Mouse (Mus musculus) heart, postnatal 0 days (tissue): ENCODE data around the gene Traf3ip2. TPM values are rescaled to one million over a fixed set of nuclear protein-coding genes. Genes with fewer than 3 reads are reported as not detected.

Experiments
- ATAC-seq: fragments of 200-750 bp; cut with Nextera tagmentation; 2 replicates; pipeline ENCODE4 v1.8.0; 2017; ENCODE audit warnings: low read depth, moderate number of reproducible peaks, moderate library complexity; ENCODE audit not compliant: insufficient read depth
- DNase-seq: peaks from one replicate; pipeline ENCODE4 v3.0.0-alpha.2; 2016; ENCODE audit warnings: low spot score
- H3K27ac ChIP-seq: fragments of 300-500 bp; sonication (generic); 2 replicates; pipeline ENCODE4 v1.5.1; 2014; ENCODE audit warnings: low read depth, mild to moderate bottlenecking
- H3K27me3 ChIP-seq: fragments of 300-500 bp; sonication (generic); 2 replicates; pipeline ENCODE4 v1.6.1; 2014; ENCODE audit warnings: low read length, mixed read lengths; ENCODE audit not compliant: control insufficient read depth, insufficient read depth
- H3K36me3 ChIP-seq: fragments of 300-500 bp; sonication (generic); replicated peaks from 2 replicates; pipeline ENCODE4 v1.6.1; 2014; ENCODE audit warnings: low read length, mixed read lengths; ENCODE audit not compliant: control insufficient read depth, insufficient read depth
- H3K4me1 ChIP-seq: fragments of 300-500 bp; sonication (generic); 2 replicates; pipeline ENCODE4 v1.6.1; 2014; ENCODE audit warnings: antibody characterized with exemption; ENCODE audit not compliant: control insufficient read depth, insufficient read depth
- H3K4me2 ChIP-seq: fragments of 300-500 bp; sonication (generic); 2 replicates; pipeline ENCODE4 v1.6.1; 2014; ENCODE audit warnings: low read depth, mild to moderate bottlenecking, low read length, moderate library complexity
- H3K4me3 ChIP-seq: fragments of 300-500 bp; sonication (generic); 2 replicates; pipeline ENCODE4 v1.5.1; 2014; ENCODE audit warnings: low read depth, low read length
- H3K9ac ChIP-seq: fragments of 300-500 bp; sonication (generic); replicated peaks from 2 replicates; pipeline ENCODE4 v1.6.1; 2014; ENCODE audit warnings: low read depth, low read length, mixed read lengths
- H3K9me3 ChIP-seq: fragments of 300-500 bp; sonication (generic); replicated peaks from 2 replicates; pipeline ENCODE4 v1.6.1; 2016; ENCODE audit warnings: low read length; ENCODE audit not compliant: control insufficient read depth
- CTCF ChIP-seq: IDR thresholded peaks from 2 replicates; pipeline ENCODE4 v1.5.1; 2016; ENCODE audit warnings: antibody characterized with exemption, control low read depth, low read depth
- EP300 ChIP-seq: IDR thresholded peaks from 2 replicates; pipeline ENCODE4 v1.6.1; 2016; ENCODE audit warnings: antibody characterized with exemption, low read depth
- WGBS: fragments of 180-500 bp; shearing (Covaris S2); extraction: QIAGEN DNeasy Blood & Tissue Kit; methylation state at CpG from one replicate; pipeline ENCODE4 v1.1.7; 2014; 5-methylcytosine and 5-hydroxymethylcytosine counted together
- polyA plus RNA-seq: library from polyadenylated mRNA; unstranded; fragments of >200 nt; fragmentation: Nextera tagmentation; extraction: Ambion mirVana; gene quantifications from 2 replicates; pipeline ENCODE4 v1.2.1, GENCODE M21; 2015
- total RNA-seq: library from RNA; depleted of rRNA; stranded (reverse); fragments of >200 nt; gene quantifications from 2 replicates; pipeline ENCODE4 v1.2.3, GENCODE M21; 2014; ENCODE audit warnings: low replicate concordance

The Traf3ip2 gene
- total and polyA plus RNA-seq, 2 experiments from 2014 or later = 6.4 to 9.9 TPM

DNA sequence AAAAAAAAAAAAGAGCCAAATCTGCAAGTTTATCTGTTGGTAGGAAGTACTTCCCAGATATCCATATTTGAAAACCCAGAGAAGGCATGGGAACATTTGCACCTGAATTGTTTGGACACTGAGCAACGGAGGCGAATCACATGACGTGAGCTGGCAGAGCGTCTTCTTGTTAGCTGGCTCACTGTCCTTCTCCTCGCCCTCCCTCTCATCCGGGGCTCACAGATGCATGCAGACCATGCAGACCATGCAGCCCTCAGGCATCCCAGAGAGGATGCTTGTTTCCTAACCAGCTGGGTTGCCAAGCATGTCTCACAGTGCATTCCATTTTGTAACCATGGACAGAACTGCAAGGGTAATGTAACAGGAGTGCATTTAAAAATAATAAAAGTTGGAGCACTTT is 11.1 kb downstream of the Traf3ip2 start:
- DNase-seq (no peak), ATAC-seq (no peak)
- WGBS = 73% methylated on average over 6 of the region's 6 CpGs
- H3K27me3 ChIP-seq = no peaks in the 10 kb centered on the region
- no peak overlapping the region for H3K4me3 ChIP-seq
- H3K4me1 ChIP-seq = peaks cover 12% of the 10 kb centered on the region
- H3K4me2 ChIP-seq = no peak overlapping the region
- peaks cover 44% of the 10 kb centered on the region for H3K36me3 ChIP-seq
- no peak overlapping the region for H3K27ac ChIP-seq
- no peak for TF ChIP-seq CTCF
- TF ChIP-seq EP300 = no peak
- H3K9me3 ChIP-seq = no peaks in the 10 kb centered on the region
- no peak overlapping the region for H3K9ac ChIP-seq

DNA sequence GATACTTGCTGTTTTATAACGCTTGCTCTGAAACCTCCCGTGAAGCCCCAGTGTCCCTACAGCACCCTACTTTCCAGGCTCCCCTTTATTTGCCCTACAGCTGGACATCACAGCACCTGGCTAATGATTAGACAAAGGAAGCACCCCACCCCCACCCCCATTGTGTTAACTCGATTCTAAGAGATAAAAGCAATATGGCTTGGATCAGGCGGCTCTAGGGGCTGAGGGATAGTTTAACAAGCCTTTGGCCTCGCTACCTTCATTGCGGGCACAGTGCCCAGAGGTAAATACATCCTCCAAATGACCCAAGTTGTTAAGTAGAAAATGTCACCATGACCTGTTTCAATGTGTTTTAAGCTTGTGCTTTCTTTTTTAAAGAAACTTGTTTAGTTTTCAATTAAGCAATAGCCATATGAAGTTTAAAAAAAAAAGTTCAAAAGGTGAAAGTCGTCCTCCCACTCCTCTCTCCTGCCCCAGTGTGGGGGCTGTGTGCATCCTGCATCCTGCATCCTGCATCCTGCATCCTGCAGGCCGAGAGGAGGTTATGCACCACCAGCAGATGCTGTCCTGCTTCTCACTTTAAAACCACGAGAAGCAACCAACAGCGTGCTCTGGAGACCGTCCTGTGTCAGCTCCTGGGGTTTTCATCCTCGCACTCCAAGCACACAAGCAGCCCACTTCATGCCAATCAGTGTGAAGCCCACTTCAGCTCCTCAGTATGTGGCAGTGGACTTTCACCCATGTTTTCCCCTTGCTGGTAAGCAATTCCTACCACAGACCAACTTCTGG is 12.3 kb downstream of the Traf3ip2 start:
- no peak for TF ChIP-seq EP300
- TF ChIP-seq CTCF = no peak
- no peaks in the 10 kb centered on the region for H3K9me3 ChIP-seq
- ATAC-seq (no peak), DNase-seq (no peak)
- peaks cover 41% of the 10 kb centered on the region for H3K36me3 ChIP-seq
- WGBS = 60% methylated on average over 12 of the region's 12 CpGs
- no peaks in the 10 kb centered on the region for H3K27me3 ChIP-seq
- H3K9ac ChIP-seq = no peak overlapping the region
- no peak overlapping the region for H3K4me3 ChIP-seq
- H3K27ac ChIP-seq = no peak overlapping the region
- H3K4me1 ChIP-seq = peaks cover 24% of the 10 kb centered on the region
- H3K4me2 ChIP-seq = no peak overlapping the region

DNA sequence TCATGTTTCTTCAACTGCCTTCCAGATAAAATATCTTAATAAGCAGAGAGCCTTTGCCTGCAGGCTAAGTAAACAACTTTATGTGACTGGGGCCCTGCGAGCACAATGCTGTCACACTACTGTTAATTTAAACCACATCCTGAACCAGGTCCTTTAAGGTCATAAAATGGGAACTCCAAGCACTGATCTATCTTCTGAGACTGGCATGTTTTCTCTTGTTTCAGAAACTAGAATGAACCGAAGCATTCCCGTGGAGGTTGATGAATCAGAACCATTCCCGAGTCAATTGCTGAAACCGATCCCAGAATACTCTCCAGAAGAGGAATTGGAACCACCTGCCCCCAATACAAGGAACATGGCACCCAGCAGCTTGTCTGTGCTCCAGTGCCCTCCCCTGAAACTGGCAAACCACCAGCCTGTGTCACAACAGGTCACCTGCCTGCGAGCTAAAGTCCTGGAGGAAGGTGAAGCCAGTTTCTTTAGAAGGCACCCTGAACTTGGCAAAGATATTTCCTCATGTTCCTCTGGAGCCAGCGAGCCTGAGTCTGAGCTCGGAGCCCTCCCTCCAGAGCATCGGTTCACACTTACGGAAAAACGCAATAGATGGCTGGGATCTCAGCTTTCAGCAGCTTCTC is 13.0 kb downstream of the Traf3ip2 start:
- Histone ChIP-seq H3K27me3 (no peaks in the 10 kb centered on the region), H3K4me1 (peaks cover 31% of the 10 kb centered on the region), H3K36me3 (peaks cover 34% of the 10 kb centered on the region), H3K9me3 (no peaks in the 10 kb centered on the region), H3K9ac (no peak overlapping the region), H3K27ac (no peak overlapping the region), H3K4me3 (no peak overlapping the region), H3K4me2 (no peak overlapping the region)
- TF ChIP-seq CTCF = no peak
- no peak for TF ChIP-seq EP300
- ATAC-seq (no peak), DNase-seq (no peak)
- WGBS = 82% methylated on average over 11 of the region's 11 CpGs

DNA sequence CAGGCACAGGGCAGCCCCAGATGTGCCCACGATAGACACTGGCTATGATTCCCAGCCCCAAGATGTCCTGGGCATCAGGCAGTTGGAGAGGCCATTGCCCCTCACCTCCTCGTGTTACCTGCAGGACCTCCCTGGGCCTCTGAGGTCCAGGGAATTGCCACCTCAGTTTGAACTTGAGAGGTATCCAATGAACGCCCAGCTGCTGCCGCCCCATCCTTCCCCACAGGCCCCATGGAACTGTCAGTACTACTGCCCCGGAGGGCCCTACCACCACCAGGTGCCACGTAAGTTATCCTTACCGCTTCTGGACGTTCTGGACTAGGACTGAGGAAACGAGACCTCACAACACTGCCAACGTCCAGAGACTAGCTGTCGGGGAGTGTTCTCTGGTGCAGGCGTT is 13.6 kb downstream of the Traf3ip2 start:
- ATAC-seq (no peak), DNase-seq (no peak)
- WGBS = 88% methylated on average over 12 of the region's 12 CpGs
- Histone ChIP-seq H3K9me3 (no peaks in the 10 kb centered on the region), H3K9ac (no peak overlapping the region), H3K4me1 (peaks cover 38% of the 10 kb centered on the region), H3K27me3 (no peaks in the 10 kb centered on the region), H3K4me3 (no peak overlapping the region), H3K27ac (no peak overlapping the region), H3K4me2 (no peak overlapping the region), H3K36me3 (peaks cover 31% of the 10 kb centered on the region)
- TF ChIP-seq CTCF (no peak), EP300 (no peak)

DNA sequence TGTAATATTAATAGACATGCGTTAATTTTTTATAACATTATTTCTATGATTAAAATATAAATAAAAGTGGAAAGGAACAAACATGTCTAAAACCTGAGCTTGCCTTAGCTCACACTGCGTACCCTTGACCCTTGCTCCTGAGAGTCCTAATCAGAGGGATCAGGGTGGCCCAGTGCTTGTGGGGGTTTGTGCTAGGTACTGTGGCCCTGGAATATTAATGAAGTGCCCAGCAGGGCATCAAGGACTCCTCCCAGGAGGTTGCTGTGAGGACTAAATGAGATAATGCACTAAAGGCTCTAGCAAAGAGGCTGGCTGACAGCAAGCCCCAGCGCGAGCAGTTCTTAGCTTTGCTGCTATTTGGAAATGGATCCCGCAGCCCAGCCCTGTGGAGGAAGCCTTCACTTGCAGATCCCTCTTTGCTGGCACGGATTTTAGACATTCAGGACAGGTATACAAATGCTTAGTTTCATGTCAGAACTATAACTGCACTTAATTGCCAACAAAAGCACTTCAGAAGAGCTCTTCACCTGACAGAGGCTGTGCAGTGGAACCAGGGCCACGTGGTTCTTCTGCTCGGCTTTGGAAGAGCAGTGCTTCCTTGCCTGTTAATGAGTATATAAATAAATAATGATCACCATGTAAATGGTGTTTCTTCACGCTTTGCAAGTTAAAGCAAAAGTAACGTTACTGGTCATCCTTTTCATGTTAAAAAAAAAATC is 16.2 kb downstream of the Traf3ip2 start:
- Histone ChIP-seq H3K9me3 (no peaks in the 10 kb centered on the region), H3K4me2 (no peak overlapping the region), H3K27ac (peak overlapping the region; percentile 70), H3K27me3 (no peaks in the 10 kb centered on the region), H3K9ac (no peak overlapping the region), H3K4me3 (no peak overlapping the region), H3K36me3 (peaks cover 16% of the 10 kb centered on the region; the same call in 1 of the 2 replicates), H3K4me1 (peaks cover 45% of the 10 kb centered on the region)
- ATAC-seq (no peak), DNase-seq (peak; percentile 27)
- 46% methylated on average over 10 of the region's 10 CpGs for WGBS
- TF ChIP-seq EP300 (no peak), CTCF (no peak)
